Mouse (Mus musculus) CH12.LX (cell line): Measurements from ENCODE around the gene Itgb2l. TPM values are rescaled to one million over a fixed set of nuclear protein-coding genes. Genes with fewer than 3 reads are reported as not detected.

Experiments used
- DNase-seq: peaks from one replicate; pipeline ENCODE4 v3.0.0-alpha.2; 2013; ENCODE audit errors: extremely low read depth
- H3K27ac ChIP-seq: 2 replicates; pipeline ENCODE4 v1.5.1; 2012; ENCODE audit warnings: low read depth, mild to moderate bottlenecking, control low read depth, moderate library complexity; ENCODE audit not compliant: insufficient read depth
- H3K27me3 ChIP-seq: replicated peaks from 2 replicates; pipeline ENCODE3; 2012; ENCODE audit warnings: inconsistent platforms
- H3K36me3 ChIP-seq, 2 experiments: replicated peaks in 1 of 2; 2 replicates each; pipeline versions ENCODE3 to v1.6.1; 2012; ENCODE audit warnings: inconsistent platforms in 1 of 2, low read length in 1 of 2, mild to moderate bottlenecking in 1 of 2, mixed read lengths in 1 of 2, moderate library complexity in 1 of 2; ENCODE audit not compliant: control insufficient read depth in 1 of 2, insufficient read depth in 1 of 2
- H3K4me1 ChIP-seq, 2 experiments: 2 replicates each; pipeline ENCODE4 v1.6.1; 2012; ENCODE audit warnings: inconsistent platforms in 1 of 2, moderate library complexity in 1 of 2; ENCODE audit not compliant: insufficient read depth in 2 of 2, control insufficient read depth in 1 of 2
- H3K4me2 ChIP-seq: 2 replicates; pipeline ENCODE4 v1.6.1; 2012; ENCODE audit warnings: low read depth, mild to moderate bottlenecking, control low read depth; ENCODE audit not compliant: poor library complexity, insufficient read depth, severe bottlenecking
- H3K4me3 ChIP-seq, 3 experiments: fragments of 150-350 bp in 1 of 3; sonication (generic) in 1 of 3; replicated peaks in 1 of 3; 2 replicates each; pipeline versions ENCODE3 to v1.5.1; 2011 to 2012; ENCODE audit warnings: low read depth in 2 of 3, low read length in 2 of 3, mild to moderate bottlenecking in 2 of 3, moderate library complexity in 2 of 3, control low read depth in 1 of 3, improper control_type of control experiment in 1 of 3, inconsistent platforms in 1 of 3, mixed read lengths in 1 of 3; ENCODE audit not compliant: poor library complexity in 1 of 3
- H3K79me2 ChIP-seq: replicated peaks from 2 replicates; pipeline ENCODE4 v1.6.1; 2012; ENCODE audit warnings: mild to moderate bottlenecking, moderate library complexity; ENCODE audit not compliant: control insufficient read depth, poor library complexity, insufficient read depth, severe bottlenecking; ENCODE audit errors: extremely low read depth
- H3K9ac ChIP-seq: 2 replicates; pipeline ENCODE4 v1.6.1; 2012; ENCODE audit warnings: low read depth, mild to moderate bottlenecking, control low read depth, moderate library complexity; ENCODE audit not compliant: insufficient read depth
- H3K9me3 ChIP-seq: replicated peaks from 2 replicates; pipeline ENCODE3; 2012; ENCODE audit warnings: low read length, inconsistent platforms, mixed read lengths
- BHLHE40 ChIP-seq: IDR thresholded peaks from 2 replicates; pipeline ENCODE4 v1.6.1; 2011; ENCODE audit warnings: mild to moderate bottlenecking, low read depth, low read length, improper control_type of control experiment
- CHD1 ChIP-seq: IDR thresholded peaks from 2 replicates; pipeline ENCODE4 v1.6.1; 2012; ENCODE audit warnings: low read depth, low read length, improper control_type of control experiment, inconsistent platforms
- CHD2 ChIP-seq: IDR thresholded peaks from 2 replicates; pipeline ENCODE4 v1.6.1; 2011; ENCODE audit warnings: low read length, improper control_type of control experiment
- CTCF ChIP-seq, 2 experiments: IDR thresholded peaks in 1 of 2; conservative IDR thresholded peaks in 1 of 2; 2 replicates each; pipeline ENCODE4 v1.5.1; 2011 to 2012; ENCODE audit warnings: low read depth in 2 of 2, low read length in 2 of 2, improper control_type of control experiment in 1 of 2, inconsistent platforms in 1 of 2, mild to moderate bottlenecking in 1 of 2, moderate library complexity in 1 of 2
- ELF1 ChIP-seq: IDR thresholded peaks from 2 replicates; pipeline ENCODE4 v1.6.1; 2014; ENCODE audit warnings: low read depth, mild to moderate bottlenecking, inconsistent platforms, low read length, improper control_type of control experiment
- ETS1 ChIP-seq: conservative IDR thresholded peaks from 2 replicates; pipeline ENCODE4 v1.6.1; 2012; ENCODE audit warnings: low read depth, mild to moderate bottlenecking, inconsistent platforms, low read length, improper control_type of control experiment, moderate library complexity
- GABPA ChIP-seq: IDR thresholded peaks from 2 replicates; pipeline ENCODE4 v1.6.1; 2012; ENCODE audit warnings: low read depth, low read length, improper control_type of control experiment, inconsistent platforms; ENCODE audit not compliant: insufficient replicate concordance
- JUN ChIP-seq: IDR thresholded peaks from 2 replicates; pipeline ENCODE4 v1.6.1; 2011; ENCODE audit warnings: low read depth, mild to moderate bottlenecking, low read length, improper control_type of control experiment, moderate library complexity; ENCODE audit not compliant: insufficient read depth
- KAT2A ChIP-seq: IDR thresholded peaks from 2 replicates; pipeline ENCODE4 v1.6.1; 2012; ENCODE audit warnings: low read length, improper control_type of control experiment, inconsistent platforms; ENCODE audit not compliant: insufficient replicate concordance
- MAFK ChIP-seq: IDR thresholded peaks from 2 replicates; pipeline ENCODE4 v1.6.1; 2011; ENCODE audit warnings: low read length, improper control_type of control experiment; ENCODE audit not compliant: insufficient replicate concordance
- MAX ChIP-seq: IDR thresholded peaks from 2 replicates; pipeline ENCODE4 v1.6.1; 2011; ENCODE audit warnings: low read length, improper control_type of control experiment
- MEF2A ChIP-seq: IDR thresholded peaks from 2 replicates; pipeline ENCODE4 v1.6.1; 2014; ENCODE audit warnings: low read depth, mild to moderate bottlenecking, inconsistent platforms, low read length, improper control_type of control experiment, borderline replicate concordance
- MYC ChIP-seq: IDR thresholded peaks from 2 replicates; pipeline ENCODE4 v1.6.1; 2011; ENCODE audit warnings: low read depth, mild to moderate bottlenecking, improper control_type of control experiment, low read length
- NRF1 ChIP-seq: IDR thresholded peaks from 2 replicates; pipeline ENCODE4 v1.6.1; 2014; ENCODE audit warnings: low read depth, mild to moderate bottlenecking, inconsistent platforms, low read length, improper control_type of control experiment, moderate library complexity
- POLR2AphosphoS2 ChIP-seq: IDR thresholded peaks from 2 replicates; pipeline ENCODE4 v1.6.1; 2011; ENCODE audit warnings: low read depth, low read length, improper control_type of control experiment
- RCOR1 ChIP-seq: conservative IDR thresholded peaks from 2 replicates; pipeline ENCODE4 v1.6.1; 2012; ENCODE audit warnings: low read depth, mild to moderate bottlenecking, inconsistent platforms, low read length, improper control_type of control experiment
- SMC3 ChIP-seq: IDR thresholded peaks from 2 replicates; pipeline ENCODE4 v1.6.1; 2011; ENCODE audit warnings: low read depth, low read length, improper control_type of control experiment
- TBP ChIP-seq: conservative IDR thresholded peaks from 2 replicates; pipeline ENCODE4 v1.6.1; 2011; ENCODE audit warnings: low read depth, low read length, improper control_type of control experiment
- TCF12 ChIP-seq: IDR thresholded peaks from 2 replicates; pipeline ENCODE4 v1.6.1; 2014; ENCODE audit warnings: low read depth, mild to moderate bottlenecking, inconsistent platforms, low read length, improper control_type of control experiment
- USF2 ChIP-seq: conservative IDR thresholded peaks from 2 replicates; pipeline ENCODE4 v1.6.1; 2011; ENCODE audit warnings: low read depth, low read length, improper control_type of control experiment
- ZC3H11A ChIP-seq: IDR thresholded peaks from 2 replicates; pipeline ENCODE4 v1.6.1; 2012; ENCODE audit warnings: low read depth, mild to moderate bottlenecking, inconsistent platforms, low read length, improper control_type of control experiment
- ZKSCAN1 ChIP-seq: IDR thresholded peaks from 2 replicates; pipeline ENCODE4 v1.6.1; 2012; ENCODE audit warnings: low read depth, inconsistent platforms, low read length, improper control_type of control experiment, borderline replicate concordance
- ZMIZ1 ChIP-seq: IDR thresholded peaks from 2 replicates; pipeline ENCODE4 v1.6.1; 2012; ENCODE audit warnings: low read depth, mild to moderate bottlenecking, inconsistent platforms, low read length, improper control_type of control experiment
- dilution Hi-C: fragments of 300-500 bp; cut with MboI; formaldehyde crosslinking; loops from 2 replicates; pipeline ENCODE4 v1.14.3; 2020; ENCODE audit warnings: low sequenced_read_pairs; ENCODE audit not compliant: extremely low pct_unique_long_range_greater_than_20kb, extremely low pct_ligation_motif_present
- in situ Hi-C: fragments of 300-500 bp; cut with MboI; formaldehyde crosslinking; loops from 3 replicates; pipeline ENCODE4 v1.14.3; 2019; ENCODE audit warnings: low sequenced_read_pairs, low pct_ligation_motif_present, low pct_unique_long_range_greater_than_20kb, mixed read lengths
- polyA plus RNA-seq: library from polyadenylated mRNA; unstranded; fragments of >175 nt; gene quantifications from 2 replicates; pipeline ENCODE4 v1.2.1, GENCODE M21; 2012; ENCODE audit warnings: low read depth; ENCODE audit not compliant: insufficient read length
- total RNA-seq, 2 experiments: library from RNA; depleted of rRNA; stranded (reverse); fragments of 300-350 nt in 1 of 2; fragments of >200 nt in 1 of 2; gene quantifications; 2 replicates each; pipeline ENCODE4 v1.2.3; 2012 to 2014

The Itgb2l gene
- total and polyA plus RNA-seq, 3 experiments: 0.08 to 0.37 (median 0.20) TPM

- no peaks in the 10 kb centered on the region for H3K27me3 ChIP-seq
- H3K27ac ChIP-seq: no peak overlapping the region
- H3K9me3 ChIP-seq: no peaks in the 10 kb centered on the region
- TF ChIP-seq NRF1: no peak
- no peak for TF ChIP-seq KAT2A
- TF ChIP-seq MYC: no peak
- TF ChIP-seq ELF1: no peak
- TF ChIP-seq ZC3H11A: no peak
- TF ChIP-seq TCF12: no peak
- no peak for TF ChIP-seq TBP
- no peak for TF ChIP-seq JUN
- no peak for TF ChIP-seq USF2
- H3K4me3 ChIP-seq: no peak overlapping the region
- no peak overlapping the region for H3K9ac ChIP-seq
- H3K79me2 ChIP-seq: no peaks in the 10 kb centered on the region
- H3K4me2 ChIP-seq: no peak overlapping the region
- H3K4me1 ChIP-seq: peaks cover 20 to 42% of the 10 kb centered on the region in 2 experiments
- in situ Hi-C loops: no loop called here
- dilution Hi-C loops: no loop called here
- DNase-seq: no peak
- H3K36me3 ChIP-seq: no peaks in the 10 kb centered on the region
Measured at GRCm38 (mm10) chr16:96398806-96399205, 44.6 kb downstream of the Itgb2l start.

- Histone ChIP-seq H3K9me3 (no peaks in the 10 kb centered on the region), H3K36me3 (no peaks in the 10 kb centered on the region), H3K27ac (no peak overlapping the region), H3K27me3 (no peaks in the 10 kb centered on the region), H3K4me2 (peak overlapping the region; percentile 21; the same call in 1 of the 2 replicates), H3K4me3 (no peak overlapping the region), H3K9ac (no peak overlapping the region), H3K79me2 (no peaks in the 10 kb centered on the region), H3K4me1 (peaks cover 12 to 31% of the 10 kb centered on the region in 2 experiments)
- in situ Hi-C loops: no loop called here
- TF ChIP-seq ZKSCAN1 (no peak), JUN (no peak), SMC3 (no peak), KAT2A (no peak), MAX (no peak), MYC (0 out of 2 replicates have a peak, but pooled peaks have one; percentile 16), GABPA (no peak), MEF2A (peak; percentile 28; the same call in 1 of the 2 replicates), CHD1 (no peak), POLR2AphosphoS2 (no peak), ZMIZ1 (no peak), MAFK (no peak), RCOR1 (no peak), BHLHE40 (peak; percentile 88), CHD2 (no peak), ETS1 (peak; percentile 69), CTCF (conservative IDR thresholded peaks at IDR 0.05 in 1 of 2, IDR thresholded peaks at IDR 0.05 in 1 of 2; ENCODE audit: low read depth in 2 of 2, low read length in 2 of 2) (no peak)
- peak; percentile 50 for DNase-seq
- dilution Hi-C loops: no loop called here
Measured at GRCm38 (mm10) chr16:96396013-96396650, 47.3 kb downstream of the Itgb2l start.
